Mouse (Mus musculus) adrenal gland, postnatal 14 days (tissue): ENCODE data around the gene Dera. TPM values are rescaled to one million over a fixed set of nuclear protein-coding genes. Genes with fewer than 3 reads are reported as not detected.

Source experiments
- DNase-seq: peaks from one replicate; pipeline ENCODE4 v3.0.0; 2021; ENCODE audit warnings: mixed read lengths
- total RNA-seq: library from RNA; stranded (reverse); gene quantifications from 2 replicates; pipeline ENCODE4 v1.2.3, GENCODE M21; 2021

Gene Dera
- total RNA-seq, 1 experiment from 2014 or later = 28.9 TPM

GRCm38 (mm10) chr6:137806342-137806741 is 52.0 kb downstream of the Dera start:
- no peak for DNase-seq

- no peak for DNase-seq
Observed at GRCm38 (mm10) chr6:137806806-137807205, 52.5 kb downstream of the Dera start.

GRCm38 (mm10) chr6:137807296-137807695 is 53.0 kb downstream of the Dera start:
- peak; percentile 68 for DNase-seq

- no peak for DNase-seq
Observed at GRCm38 (mm10) chr6:137808706-137809105, 54.4 kb downstream of the Dera start.

GRCm38 (mm10) chr6:137810136-137810535 is 55.8 kb downstream of the Dera start:
- peak; percentile 67 for DNase-seq

GRCm38 (mm10) chr6:137814006-137814405 is 59.7 kb downstream of the Dera start:
- peak; percentile 71 for DNase-seq

GRCm38 (mm10) chr6:137816508-137816907 is 62.2 kb downstream of the Dera start:
- no peak for DNase-seq

- DNase-seq = no peak
Observed at GRCm38 (mm10) chr6:137822550-137822949, 68.2 kb downstream of the Dera start.

GRCm38 (mm10) chr6:137824046-137825021 is 70.0 kb downstream of the Dera start:
- no peak for DNase-seq

- no peak for DNase-seq
Observed at GRCm38 (mm10) chr6:137825022-137825613, 70.8 kb downstream of the Dera start.

GRCm38 (mm10) chr6:137829056-137829776 is 74.9 kb downstream of the Dera start:
- DNase-seq = no peak

GRCm38 (mm10) chr6:137836799-137837198 is 82.5 kb downstream of the Dera start:
- DNase-seq = no peak

- DNase-seq = peak; percentile 78
Observed at GRCm38 (mm10) chr6:137843337-137843736, 89.0 kb downstream of the Dera start.

GRCm38 (mm10) chr6:137857198-137858194 is 103.2 kb downstream of the Dera start:
- no peak for DNase-seq

- no peak for DNase-seq
Observed at GRCm38 (mm10) chr6:137869903-137870580, 115.7 kb downstream of the Dera start.

GRCm38 (mm10) chr6:137870667-137871066 is 116.3 kb downstream of the Dera start:
- DNase-seq = no peak

GRCm38 (mm10) chr6:137872055-137872735 is 117.8 kb downstream of the Dera start:
- DNase-seq = peak; percentile 83

GRCm38 (mm10) chr6:137874471-137875244 is 120.3 kb downstream of the Dera start:
- no peak for DNase-seq

- DNase-seq = no peak
Observed at GRCm38 (mm10) chr6:137885644-137886043, 131.3 kb downstream of the Dera start.
